Mouse (Mus musculus): ENCODE data around the gene Filip1l.

- no peak for TF ChIP-seq ZC3H11A (IDR thresholded peaks at IDR 0.05; ENCODE audit: borderline replicate concordance, low read depth, low read length)
- no peak for TF ChIP-seq MAFK (IDR thresholded peaks at IDR 0.05; ENCODE audit: insufficient read depth, low read depth, low read length)
Observed at GRCm38 (mm10) chr16:57417955-57418354, 65.1 kb downstream of the Filip1l start.
